Mouse (Mus musculus): ENCODE measurements around the gene Lztfl1.
"Not testable (repeated sequence)": the region's sequence is repeated elsewhere in the genome, so short reads cannot be mapped to it uniquely, and the experiment has no call there.

The Lztfl1 gene

DNA sequence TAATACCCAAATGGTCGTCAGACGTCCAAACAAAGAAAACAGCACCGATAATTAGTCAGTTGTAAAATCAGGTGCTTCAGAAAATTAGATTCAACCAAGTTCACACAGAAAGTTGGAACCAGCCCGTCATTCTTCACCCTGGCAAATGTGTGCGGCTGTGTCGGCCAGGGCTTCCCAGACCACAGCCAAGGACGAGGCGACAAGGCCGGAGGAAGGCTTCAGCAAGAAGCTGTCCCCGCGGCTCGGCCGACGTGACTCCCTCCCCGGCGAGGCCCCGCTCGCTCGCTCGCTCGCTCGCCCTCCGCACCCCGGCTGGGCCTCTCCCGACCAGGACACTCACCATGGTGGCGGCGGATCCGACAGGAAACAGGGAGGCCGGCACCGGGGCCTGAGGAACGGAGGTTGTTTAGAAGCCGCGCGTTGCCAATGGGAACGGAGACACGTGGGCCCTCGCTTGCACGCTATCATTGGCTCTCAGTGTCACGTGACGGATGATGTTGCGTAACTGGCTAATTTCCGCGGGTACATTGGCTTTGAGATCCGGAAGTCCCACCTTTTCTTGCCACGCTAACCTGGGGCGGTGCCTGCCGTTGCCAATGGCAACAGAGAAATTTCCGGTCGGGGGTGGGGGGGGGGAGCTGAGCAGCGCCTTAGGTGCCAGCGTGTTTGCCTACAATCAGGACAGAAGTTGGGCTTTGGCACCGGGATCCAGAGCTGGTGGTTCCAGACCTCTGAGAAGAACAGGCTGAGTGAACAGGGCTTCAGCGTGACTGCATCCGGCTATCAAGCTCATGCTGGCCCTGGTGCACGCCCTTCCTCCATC lies at the start of gene Lztfl1:
Gene Lztfl1 (minus strand): TSS at position 512 of the 823 bp plus-strand sequence.
- in situ Hi-C loops (cut with MboI, MseI): loop anchor here in 1 of 2 experiments (5.0 kb wide), 1 partner anchor 75 kb away; no protein-coding TSS in a partner anchor

DNA sequence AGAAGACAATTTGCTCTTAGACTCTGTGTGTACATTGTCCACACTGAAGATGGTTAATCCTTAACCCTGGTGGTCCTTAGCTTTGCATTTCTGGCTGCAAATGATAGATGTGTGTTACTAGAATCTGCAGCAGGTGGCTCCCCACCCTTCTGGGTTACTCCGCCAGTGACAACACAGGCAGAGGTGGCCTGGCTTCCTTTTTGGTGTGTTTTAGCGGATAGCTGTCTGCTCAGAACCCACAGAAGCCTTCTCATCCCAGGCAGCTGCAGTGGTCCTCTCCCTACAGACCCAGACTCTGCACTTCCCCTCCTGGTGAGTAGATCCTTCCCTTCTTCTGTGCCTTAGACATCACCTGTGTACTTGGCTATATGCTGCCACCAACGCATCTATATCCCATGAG lies 49.5 kb upstream of the Lztfl1 start:
- in situ Hi-C loops (cut with MboI, MseI): loop anchor here (5.0 to 10.0 kb wide), 3 partner anchors 35 to 488 kb away; no protein-coding TSS in a partner anchor

DNA sequence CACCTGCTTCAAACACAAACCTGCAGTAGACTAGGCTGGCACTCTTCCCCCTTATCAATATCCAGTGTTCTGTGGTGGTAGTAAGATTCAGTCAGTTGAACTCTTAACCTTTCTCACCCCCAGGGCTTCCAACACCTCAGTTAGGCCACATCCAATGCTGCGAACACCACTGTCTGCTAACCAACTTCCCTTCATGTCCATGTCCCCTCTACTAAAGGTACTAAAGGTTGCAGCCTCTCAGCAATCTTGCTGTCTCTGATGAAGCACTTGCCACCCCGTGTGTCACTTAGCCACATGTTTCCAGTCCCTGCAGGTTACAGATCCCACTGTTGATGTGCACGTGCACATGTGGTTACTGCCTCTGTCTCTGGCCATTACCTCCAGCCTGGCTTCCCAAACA lies 46.3 kb upstream of the Lztfl1 start:
- in situ Hi-C loops (cut with MboI, MseI): loop anchor here (5.0 to 10.0 kb wide), 3 partner anchors 161 to 494 kb away; no protein-coding TSS in a partner anchor

DNA sequence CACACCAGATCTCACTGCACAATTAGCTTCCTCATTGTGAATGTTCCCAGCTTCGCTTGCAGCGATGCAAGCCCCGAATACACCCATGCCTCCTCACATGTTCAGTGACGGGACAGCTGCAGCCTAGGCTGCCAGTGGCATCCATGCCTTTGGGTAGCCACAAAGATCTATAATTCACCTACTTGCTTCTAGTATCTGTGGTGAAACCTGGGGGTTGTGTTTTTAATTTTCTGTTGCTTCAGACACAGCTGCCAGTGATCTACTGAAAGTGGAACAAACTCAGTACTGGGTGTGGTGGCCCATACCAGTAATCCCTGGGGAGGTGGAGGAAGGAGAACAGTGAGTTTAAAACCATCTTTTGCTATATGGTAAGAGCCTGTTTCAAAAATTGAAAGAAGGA lies 45.4 kb upstream of the Lztfl1 start:
- in situ Hi-C loops (cut with MboI, MseI): loop anchor here (5.0 to 10.0 kb wide), 3 partner anchors 162 to 494 kb away; no protein-coding TSS in a partner anchor

DNA sequence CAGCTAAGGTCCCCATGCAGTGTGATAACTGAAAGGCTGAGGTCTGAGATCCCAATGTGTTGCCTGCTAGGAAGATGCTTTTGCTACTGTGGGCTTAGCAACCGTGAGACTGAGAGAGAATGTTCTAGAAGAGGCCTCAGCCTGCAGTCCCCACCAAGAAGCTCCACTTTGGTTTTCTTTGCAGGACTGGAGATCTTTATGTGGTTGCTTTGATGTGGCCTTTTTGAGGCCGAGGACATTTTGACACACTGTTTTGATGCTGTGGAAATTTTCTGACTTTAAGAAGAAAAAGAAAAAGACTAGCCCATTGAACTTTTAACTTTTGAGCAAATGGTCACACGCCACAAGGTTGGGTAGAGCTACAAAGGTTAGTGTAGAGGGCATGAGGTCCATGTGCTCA lies 43.3 kb upstream of the Lztfl1 start:
- in situ Hi-C loops (cut with MboI, MseI): loop anchor here (5.0 to 10.0 kb wide), 3 partner anchors 164 to 496 kb away; no protein-coding TSS in a partner anchor

DNA sequence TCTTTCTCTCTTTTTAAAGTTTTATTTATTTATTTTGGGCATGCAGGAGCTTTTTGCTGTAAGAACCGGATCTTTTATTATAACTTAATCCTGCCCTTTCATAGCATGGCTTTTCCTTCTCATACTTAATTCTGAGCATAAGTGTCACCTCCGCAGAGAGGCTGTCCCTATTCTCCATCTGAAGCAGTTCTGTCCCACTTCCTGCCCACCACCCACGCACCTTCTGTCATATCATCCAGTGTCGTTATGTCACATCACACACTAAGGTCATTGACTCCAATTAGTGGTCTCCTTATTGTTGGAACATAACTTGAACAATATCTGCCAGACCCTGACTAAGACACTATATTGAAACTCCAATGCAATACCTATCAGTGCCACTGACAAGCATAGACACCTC lies 41.1 kb upstream of the Lztfl1 start:
- in situ Hi-C loops (cut with MboI, MseI): loop anchor here in 1 of 2 experiments (5.0 kb wide), 1 partner anchor 174 kb away; no protein-coding TSS in a partner anchor

DNA sequence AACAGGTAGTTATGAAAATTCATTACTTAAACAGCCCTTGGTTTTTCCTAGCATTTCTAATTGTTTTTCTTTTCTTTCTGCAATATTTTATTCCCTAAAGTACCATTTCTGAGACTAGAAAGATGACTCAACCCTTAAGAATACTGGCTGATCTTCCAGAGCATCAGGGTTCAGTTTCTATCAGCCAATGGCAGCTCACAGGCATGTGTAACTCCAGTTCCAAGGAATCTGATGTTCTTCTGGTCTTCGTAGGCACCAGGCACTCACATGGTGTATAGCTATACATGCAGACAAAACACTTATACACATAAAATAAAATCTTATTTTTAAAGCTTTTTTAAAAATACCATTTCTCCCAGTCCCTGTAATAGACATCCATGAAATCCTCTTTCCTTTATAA lies 40.7 kb upstream of the Lztfl1 start:
- in situ Hi-C loops (cut with MboI, MseI): loop anchor here in 1 of 2 experiments (5.0 kb wide), 1 partner anchor 174 kb away; no protein-coding TSS in a partner anchor

DNA sequence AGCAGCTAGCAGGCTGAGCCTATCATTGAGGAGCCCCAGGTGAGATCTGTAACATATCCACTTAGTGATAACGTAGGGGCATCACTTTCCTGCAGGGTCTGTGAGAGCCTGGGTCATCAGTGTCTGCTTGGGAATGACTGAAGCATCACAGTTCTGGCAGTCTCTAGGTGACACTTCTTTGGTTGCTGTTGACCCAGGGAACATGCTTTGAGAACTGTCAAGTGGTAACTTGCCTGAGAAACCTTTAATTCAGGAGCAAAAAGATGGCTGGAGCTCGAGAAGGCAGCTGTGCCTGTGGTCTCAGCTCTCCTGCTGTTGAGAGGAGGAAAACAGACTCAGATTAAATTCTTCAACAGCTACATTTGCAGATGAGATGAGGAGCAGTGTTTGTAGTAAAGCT lies 39.8 kb upstream of the Lztfl1 start:
- in situ Hi-C loops (cut with MboI, MseI): loop anchor here in 1 of 2 experiments (5.0 kb wide), 1 partner anchor 175 kb away; no protein-coding TSS in a partner anchor

DNA sequence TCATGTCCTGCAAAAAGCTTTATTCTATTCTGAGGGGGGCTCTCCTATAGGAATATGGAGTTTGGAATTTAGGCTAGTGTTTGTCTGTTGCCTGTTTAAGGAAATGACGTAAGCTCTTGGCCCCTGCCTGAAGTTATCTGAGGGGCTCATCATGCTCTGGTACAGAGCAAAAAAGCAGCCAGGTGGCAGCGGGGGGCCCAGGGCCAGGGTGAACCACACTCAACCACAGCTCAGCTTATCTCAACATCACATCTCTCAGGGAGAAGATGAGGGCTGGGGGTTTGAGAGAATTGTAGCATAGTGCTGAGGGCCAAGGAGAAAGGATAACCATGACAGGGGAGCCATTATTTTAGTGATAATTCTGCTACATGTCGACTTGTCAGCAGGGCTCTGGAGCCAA lies 39.3 kb upstream of the Lztfl1 start:
- in situ Hi-C loops (cut with MboI, MseI): loop anchor here in 1 of 2 experiments (5.0 kb wide), 1 partner anchor 176 kb away; no protein-coding TSS in a partner anchor

DNA sequence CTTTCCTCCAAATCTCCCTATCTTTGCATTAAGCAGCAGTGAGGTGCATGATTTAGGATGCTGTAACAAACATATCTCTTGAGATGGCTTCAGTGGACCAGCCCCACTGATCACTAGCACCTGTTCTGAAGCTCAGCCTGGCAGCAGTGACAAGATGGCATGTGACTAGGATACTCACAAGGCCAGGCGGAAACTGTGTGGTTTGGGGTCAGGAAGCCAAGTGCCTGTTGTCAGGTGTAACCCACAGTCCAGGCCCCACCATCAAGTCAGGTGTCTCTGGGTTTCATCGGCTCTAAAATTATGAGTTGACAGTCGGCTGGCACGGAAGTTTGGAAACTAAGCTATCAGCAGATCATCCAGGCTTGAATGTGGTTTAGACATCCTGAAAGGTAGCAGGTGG lies 36.8 kb upstream of the Lztfl1 start:
- in situ Hi-C loops (cut with MboI, MseI): no loop called here

DNA sequence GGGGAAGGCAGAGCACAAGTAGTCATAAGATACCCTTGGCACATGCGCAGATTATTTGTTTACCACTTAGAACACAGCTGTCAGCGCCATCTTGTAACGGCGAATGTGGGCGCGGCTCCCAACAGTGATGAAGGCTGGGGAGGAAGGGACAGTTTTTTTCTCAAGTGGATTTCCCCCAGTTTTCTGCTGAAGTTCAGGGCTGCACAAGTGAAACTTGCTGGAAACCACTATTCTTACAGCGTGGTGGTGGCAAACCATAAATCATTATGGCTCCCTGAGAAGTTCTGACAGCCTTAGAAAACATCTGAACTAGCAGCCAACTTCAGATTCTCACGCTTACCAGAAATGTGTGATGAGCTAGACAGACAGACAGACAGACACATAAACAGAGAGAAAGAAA lies 32.2 kb upstream of the Lztfl1 start:
- in situ Hi-C loops (cut with MboI, MseI): not testable (repeated sequence)

DNA sequence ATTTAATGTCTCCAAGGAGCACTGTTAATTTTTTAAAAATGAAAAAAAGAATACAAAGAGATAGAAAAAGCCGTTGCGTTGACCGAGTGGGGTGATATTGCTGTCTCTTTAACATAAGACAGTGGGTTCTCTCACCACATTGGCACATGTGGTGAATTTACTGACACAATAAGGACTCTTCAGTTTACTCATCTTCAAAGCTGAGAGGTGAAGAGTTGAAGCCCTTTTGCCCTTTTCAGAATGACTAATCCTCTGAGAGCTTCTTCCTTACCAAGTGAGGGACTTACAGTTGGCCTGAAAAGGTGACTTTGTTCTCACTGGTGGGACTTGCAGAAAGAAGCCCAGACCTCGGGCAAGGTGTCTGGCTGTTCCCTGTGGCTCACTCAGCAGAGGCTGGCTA lies 23.3 kb upstream of the Lztfl1 start:
- in situ Hi-C loops (cut with MboI, MseI): no loop called here

DNA sequence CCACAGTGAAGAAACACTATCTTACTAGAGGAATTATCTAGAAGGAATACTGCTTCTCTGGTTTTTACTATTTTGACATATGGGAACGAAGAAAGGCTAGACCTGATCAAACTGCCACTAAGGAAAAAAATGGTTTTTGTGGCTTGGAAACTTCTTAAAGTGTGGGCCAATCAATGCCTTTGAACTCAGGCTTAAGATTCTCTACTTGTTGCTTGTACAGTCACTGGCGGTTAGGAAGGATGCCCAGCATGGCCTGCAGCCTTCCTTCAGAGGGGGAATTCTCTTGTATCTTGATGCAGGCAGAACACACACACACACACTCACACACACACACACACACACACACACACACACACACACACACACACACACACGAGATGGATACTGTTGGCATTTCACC lies 16.6 kb upstream of the Lztfl1 start:
- in situ Hi-C loops (cut with MboI, MseI): loop anchor here in 1 of 2 experiments (5.0 kb wide), 1 partner anchor 33 kb away; no protein-coding TSS in a partner anchor

DNA sequence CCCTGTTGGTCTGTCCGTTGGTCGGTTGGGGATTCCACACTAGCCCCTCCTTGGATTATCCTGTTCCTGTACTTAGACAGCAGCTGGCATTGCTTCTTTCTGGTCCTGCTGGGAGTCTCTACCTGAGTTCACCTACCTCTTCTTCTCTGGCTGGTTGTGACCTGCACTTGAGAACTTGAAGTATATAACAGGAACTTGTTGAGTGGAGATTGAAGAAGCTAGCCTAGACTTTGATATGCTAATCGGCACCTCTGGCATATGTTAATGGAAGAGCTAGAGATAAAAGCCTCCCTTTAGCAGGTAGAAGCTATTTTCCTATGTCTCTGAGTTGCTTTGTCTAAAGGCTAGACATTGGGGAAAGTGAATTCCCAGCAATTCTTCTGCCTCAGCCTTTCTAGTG lies 13.8 kb upstream of the Lztfl1 start:
- in situ Hi-C loops (cut with MboI, MseI): loop anchor here in 1 of 2 experiments (5.0 kb wide), 1 partner anchor 36 kb away; no protein-coding TSS in a partner anchor

DNA sequence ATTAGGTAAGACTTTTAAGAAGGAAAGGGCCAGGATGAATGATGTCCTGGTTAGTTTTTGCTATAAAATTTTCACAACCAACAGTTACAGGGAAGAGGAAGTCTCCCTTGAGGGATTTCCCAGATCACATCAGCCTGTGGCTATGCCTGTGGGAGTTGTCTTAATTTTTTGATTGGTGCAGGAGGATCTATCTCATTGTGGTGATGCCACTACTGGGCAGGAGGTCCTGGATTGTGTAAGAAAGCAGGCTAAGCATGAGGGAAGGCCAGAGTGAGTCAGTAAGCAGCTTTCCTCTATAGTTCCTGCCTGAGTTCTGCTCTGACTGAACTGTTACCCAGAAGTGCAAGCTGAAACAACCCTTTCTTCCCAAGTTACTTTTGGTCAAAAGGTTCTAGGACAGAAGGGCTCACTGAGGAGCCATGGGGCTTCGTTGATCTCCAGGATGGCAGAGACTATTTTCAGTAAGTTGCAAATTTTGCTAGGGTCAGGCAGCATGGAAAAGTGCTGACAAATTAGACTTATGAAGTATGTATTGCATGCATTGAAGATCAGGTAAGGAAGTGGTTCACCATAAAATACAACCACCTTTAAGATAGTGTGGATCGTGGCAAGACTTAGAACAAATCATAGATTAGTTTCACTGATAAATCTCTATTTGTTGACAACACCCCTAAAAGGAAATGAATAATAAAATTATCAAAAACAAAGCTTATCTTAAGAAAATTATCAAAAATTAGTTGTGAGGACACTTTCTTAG lies 5.4 kb upstream of the Lztfl1 start:
- in situ Hi-C loops (cut with MboI, MseI): loop anchor here in 1 of 2 experiments (5.0 kb wide), 1 partner anchor 59 kb away; no protein-coding TSS in a partner anchor

DNA sequence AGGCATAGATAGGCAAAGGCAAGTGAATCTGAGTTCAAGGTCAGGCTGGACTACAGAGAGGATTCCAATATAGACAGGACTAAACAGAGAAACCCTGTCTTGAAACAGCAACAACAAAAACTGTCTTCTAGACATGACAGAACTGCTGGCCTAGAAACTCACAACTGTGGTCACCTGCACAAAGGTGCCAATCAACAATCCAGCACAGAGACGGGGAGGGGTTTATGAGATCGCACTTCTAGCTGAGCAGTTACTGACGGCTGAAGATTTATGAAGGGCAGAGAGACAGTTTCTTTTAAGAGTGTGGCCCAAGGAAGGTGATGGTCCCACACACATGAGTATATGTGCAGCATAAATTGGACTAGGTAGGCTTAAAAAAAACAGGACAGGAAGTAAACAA lies 1.2 kb downstream of the Lztfl1 start:
- in situ Hi-C loops (cut with MboI, MseI): loop anchor here in 1 of 2 experiments (5.0 kb wide), 1 partner anchor 76 kb away; no protein-coding TSS in a partner anchor

DNA sequence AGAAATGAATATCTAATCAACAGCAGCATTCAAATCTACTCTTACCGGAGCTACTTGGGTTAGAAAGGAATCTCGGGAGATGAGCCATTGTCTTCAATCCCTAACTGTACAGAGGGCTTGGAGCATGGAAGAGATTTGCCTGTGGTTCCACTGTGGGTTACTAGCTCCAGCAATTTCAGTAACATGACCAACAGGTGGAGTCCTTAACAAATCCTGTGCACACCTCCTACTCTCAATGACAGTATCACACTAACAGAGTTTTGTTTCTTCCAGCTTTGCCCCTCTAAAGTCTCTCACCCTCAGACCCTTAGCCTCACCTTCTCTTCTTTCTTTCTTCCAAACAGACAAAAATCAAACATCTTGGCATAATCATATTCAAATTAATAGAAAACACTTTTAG lies 4.4 kb downstream of the Lztfl1 start:
- in situ Hi-C loops (cut with MboI, MseI): no loop called here

DNA sequence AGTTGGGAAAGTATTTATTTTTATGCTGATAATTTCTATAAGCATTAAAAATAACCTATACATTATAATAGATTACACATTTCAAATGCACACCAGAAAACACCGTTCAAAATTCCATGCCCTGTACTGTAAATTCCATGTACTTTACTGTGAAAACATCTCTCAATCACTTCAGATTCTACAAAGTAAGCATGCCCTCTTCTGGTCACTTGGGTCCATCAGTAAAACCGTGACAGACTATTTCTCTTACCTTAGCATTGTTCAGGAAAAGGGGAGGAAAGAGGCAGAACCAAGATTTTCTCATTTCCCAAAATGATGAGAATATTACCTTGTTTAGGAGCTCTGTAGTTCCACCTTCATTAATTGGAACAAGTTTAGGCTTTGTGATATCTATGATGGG lies 8.3 kb downstream of the Lztfl1 start:
- in situ Hi-C loops (cut with MboI, MseI): no loop called here

DNA sequence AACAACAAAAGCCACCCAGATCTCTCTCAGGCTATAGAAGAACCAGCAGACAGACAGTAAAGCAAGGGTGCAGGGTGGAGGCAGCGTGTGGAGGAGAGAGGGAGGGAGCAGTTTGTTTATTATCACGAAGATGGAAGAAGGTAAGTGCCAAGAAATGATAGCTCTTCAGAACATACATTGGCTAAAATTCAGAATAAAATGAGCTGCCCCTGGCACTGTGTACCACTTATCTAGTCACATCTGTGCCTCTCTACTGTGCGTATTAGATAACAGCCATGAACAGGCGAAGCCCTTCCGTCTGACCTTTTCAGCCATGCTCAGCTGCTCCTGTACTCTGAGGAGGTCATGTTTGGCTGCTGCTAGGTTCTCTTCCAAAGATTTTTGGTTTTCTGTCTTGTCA lies 15.7 kb downstream of the Lztfl1 start:
- in situ Hi-C loops (cut with MboI, MseI): no loop called here

DNA sequence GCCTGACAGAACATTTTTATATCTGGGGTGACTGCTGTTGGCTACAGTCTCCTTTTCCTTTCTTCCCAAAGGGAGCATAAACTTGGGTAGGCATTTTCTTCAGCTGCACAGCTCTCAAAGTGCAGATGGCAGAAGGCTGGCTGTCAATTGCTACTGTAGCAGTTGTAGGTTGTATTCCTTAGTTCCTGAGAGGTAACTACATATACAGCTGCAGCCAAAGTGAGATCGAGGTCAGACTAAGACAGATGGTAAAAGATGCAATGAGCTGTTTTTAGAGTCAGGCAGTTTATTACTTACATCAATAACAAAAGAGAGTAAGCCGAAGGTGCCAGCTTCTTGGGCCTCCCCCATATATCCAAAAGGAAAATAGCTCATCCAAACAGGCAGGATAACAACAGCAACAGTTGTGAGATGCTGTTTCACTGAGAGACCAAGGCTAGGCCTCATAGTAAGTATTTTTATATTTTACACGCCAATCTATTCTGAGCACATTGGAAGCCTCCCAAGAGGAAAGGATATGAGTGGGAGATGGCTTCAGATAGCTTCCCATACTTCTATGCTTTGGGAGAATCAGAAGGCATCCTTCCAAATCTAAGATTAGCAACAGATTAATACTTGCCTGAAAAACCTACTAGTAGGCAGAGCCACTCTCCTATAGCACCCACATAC lies 21.7 kb downstream of the Lztfl1 start:
- in situ Hi-C loops (cut with MboI, MseI): no loop called here

DNA sequence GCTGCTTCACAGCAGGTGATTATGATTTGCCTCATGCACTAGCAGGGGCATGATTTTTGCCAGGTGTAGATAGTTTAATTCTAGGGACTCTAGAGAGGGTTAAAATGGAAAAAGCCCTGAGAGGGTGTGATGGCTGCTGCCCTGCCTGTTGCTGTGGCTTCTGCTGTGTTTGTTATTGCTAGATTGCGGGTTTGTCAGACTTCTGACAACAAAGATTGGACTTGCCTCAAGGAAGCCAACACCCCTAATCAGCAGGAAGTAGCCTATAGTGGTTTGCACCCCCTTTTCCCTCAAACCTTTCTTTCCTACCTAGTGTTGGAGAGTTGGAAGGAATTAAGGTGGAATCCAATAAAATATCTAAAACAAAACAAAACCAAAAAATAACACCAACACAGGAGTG lies 29.3 kb downstream of the Lztfl1 start:
- in situ Hi-C loops (cut with MboI, MseI): no loop called here

Measured in T-helper 17 cell (primary cell).